Mouse (Mus musculus): ENCODE data around the gene Ddx58.

DNA sequence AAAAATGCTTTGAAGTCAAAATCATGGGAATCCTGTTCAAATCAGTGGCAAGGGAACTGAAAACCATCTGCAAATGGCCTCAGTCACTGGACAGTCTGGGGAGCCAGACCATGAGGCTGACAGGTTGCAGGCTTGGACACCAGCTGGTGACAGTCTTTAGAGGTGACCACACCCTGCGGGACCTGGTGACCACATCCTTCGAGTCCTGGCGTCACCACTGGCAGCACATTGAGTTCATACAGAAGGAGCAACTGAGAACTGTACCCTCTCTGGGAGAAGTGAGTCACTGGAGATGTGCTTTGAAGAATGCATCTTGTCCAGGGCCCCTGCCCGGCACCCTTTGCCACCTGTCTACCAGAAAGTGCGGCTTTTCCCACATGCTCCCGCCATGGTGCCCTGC is 9.9 kb downstream of the Ddx58 start:
- TF ChIP-seq CTCF (IDR thresholded peaks at IDR 0.05; ENCODE audit: low read depth) (no peak), EP300 (IDR thresholded peaks at IDR 0.05; ENCODE audit: low read depth) (no peak)
